Mouse (Mus musculus): ENCODE data around the gene Csnk2b.

- TF ChIP-seq CTCF (IDR thresholded peaks at IDR 0.05; ENCODE audit: insufficient read depth, low read depth, low read length) (no peak), POLR2A (IDR thresholded peaks at IDR 0.05; ENCODE audit: insufficient read depth, low read depth, low read length) (no peak)
Observed at GRCm38 (mm10) chr17:35146139-35146538, 24.3 kb upstream of the Csnk2b start.

Measured in olfactory bulb, adult 2 months (tissue).